Mouse (Mus musculus): ENCODE results near the gene Catsperz.
"Not testable (repeated sequence)": the region's sequence is repeated elsewhere in the genome, so short reads cannot be mapped to it uniquely, and the experiment has no call there.

Catsperz gene

GRCm38 (mm10) chr19:6907811-6908540, 17.2 kb downstream of the Catsperz start:
- DNase-seq (ENCODE audit: low spot score), result peak; percentile 6

- no peak for DNase-seq (ENCODE audit: low spot score)
Measured at GRCm38 (mm10) chr19:6907094-6907493, 18.1 kb downstream of the Catsperz start.

GRCm38 (mm10) chr19:6906199-6906598, 19.0 kb downstream of the Catsperz start:
- peak; percentile 8 for DNase-seq (ENCODE audit: low spot score)

- DNase-seq (ENCODE audit: low spot score), result peak; percentile 6
Measured at GRCm38 (mm10) chr19:6905498-6906159, 19.6 kb downstream of the Catsperz start.

GRCm38 (mm10) chr19:6904846-6905245, 20.3 kb downstream of the Catsperz start:
- DNase-seq (ENCODE audit: low spot score), result no peak

- no peak for DNase-seq (ENCODE audit: low spot score)
Measured at GRCm38 (mm10) chr19:6903031-6903430, 22.1 kb downstream of the Catsperz start.

- DNase-seq (ENCODE audit: low spot score), result no peak
Measured at GRCm38 (mm10) chr19:6899641-6900040, 25.5 kb downstream of the Catsperz start.

GRCm38 (mm10) chr19:6895608-6896305, 29.4 kb downstream of the Catsperz start:
- DNase-seq (ENCODE audit: low spot score), result not testable (repeated sequence)

GRCm38 (mm10) chr19:6893731-6894451, 31.3 kb downstream of the Catsperz start:
- no peak for DNase-seq (ENCODE audit: low spot score)

GRCm38 (mm10) chr19:6892512-6892911, 32.7 kb downstream of the Catsperz start:
- no peak for DNase-seq (ENCODE audit: low spot score)

- DNase-seq (ENCODE audit: low spot score), result peak; percentile 44
Measured at GRCm38 (mm10) chr19:6877965-6878364, 47.2 kb downstream of the Catsperz start.

GRCm38 (mm10) chr19:6876799-6877198, 48.4 kb downstream of the Catsperz start:
- DNase-seq (ENCODE audit: low spot score), result no peak

- DNase-seq (ENCODE audit: low spot score), result no peak
Measured at GRCm38 (mm10) chr19:6875834-6876233, 49.3 kb downstream of the Catsperz start.

GRCm38 (mm10) chr19:6874257-6874656, 50.9 kb downstream of the Catsperz start:
- DNase-seq (ENCODE audit: low spot score), result no peak

- no peak for DNase-seq (ENCODE audit: low spot score)
Measured at GRCm38 (mm10) chr19:6872701-6873100, 52.5 kb downstream of the Catsperz start.
